Mouse (Mus musculus): ENCODE results near the gene Fam163b.

DNA sequence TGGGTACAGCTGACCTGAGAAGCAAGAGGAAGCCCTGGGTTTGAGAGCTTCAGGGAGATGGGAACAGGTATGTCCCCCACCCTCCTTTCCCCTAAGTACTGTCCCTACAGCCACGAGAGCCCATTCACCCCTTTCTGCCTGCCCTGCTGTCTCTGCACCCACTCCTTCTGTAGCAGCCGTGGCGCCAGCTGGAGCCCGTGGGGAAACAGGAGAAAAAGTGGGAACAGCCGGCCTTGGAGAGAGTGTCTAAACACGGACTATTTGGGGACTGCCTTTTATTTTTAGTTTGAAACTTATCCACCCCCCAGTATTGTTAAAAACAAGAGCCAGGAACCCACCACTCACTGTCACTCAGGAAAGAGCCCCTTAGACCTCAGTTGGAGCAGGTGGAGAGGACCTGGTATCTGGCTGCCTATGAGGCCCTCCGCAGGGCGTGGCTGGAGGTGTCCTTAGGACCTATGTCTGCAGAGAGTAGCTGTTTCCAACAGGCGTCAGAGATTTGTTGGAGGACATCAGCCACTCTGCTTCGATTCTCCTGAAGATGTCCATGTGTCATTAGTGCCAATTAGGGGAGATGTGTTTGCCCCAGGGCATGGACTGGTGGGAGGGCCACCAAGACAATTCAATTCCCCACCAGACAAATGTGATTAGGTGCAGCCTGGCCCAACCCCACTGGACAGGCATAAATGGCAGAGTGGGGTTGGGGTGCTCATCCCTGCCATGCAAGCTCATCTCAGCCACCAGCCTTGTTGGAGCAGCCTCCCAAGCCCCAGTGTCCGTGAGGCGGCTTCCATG is 22.7 kb upstream of the Fam163b start, which contains the start of gene Dbh:
- TF ChIP-seq GATA1 (IDR thresholded peaks at IDR 0.05; ENCODE audit: low read length) (no peak), TAL1 (IDR thresholded peaks at IDR 0.05; ENCODE audit: low read length) (no peak)
